13 mouse cellular contexts compared by ENCODE assay signal in the genomic region with DNA sequence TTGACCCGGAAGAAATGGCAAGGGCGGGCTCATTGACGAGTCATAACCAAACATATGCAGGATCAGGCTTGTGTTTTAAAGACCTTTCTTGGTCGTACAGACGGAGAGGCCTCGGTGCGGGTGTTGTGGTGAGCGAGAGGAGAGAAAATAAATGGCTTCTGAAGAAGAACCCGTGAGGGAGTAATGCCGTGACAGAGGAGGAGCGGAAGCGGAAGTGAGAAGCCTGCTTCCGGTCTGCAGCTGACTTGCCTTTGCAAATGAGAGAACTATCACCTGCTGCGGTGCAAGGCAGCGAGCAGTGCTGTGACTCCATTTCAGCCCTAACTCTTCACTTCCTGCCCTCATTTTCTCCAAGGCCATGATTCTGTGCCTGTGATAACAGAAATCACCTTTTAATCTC. TPM values are rescaled to one million over a fixed set of nuclear protein-coding genes. Genes with fewer than 3 reads are reported as not detected.
A peak's percentile ranks its signal among the peaks of the same experiment; 100 is the strongest.
DNase-seq lines count a peak whose midpoint lies in the region; ATAC-seq and TF ChIP-seq lines count a peak whose summit lies in the region.
"Had no signal": no experiment of that assay in that cellular context is flagged by ENCODE, and none has a peak within 500 bp of the region (broad histone marks: within the 10 kb centered on the region; RNA-seq: fewer than 3 reads in every experiment).

No protein-coding gene starts in this region.

- H3K27ac ChIP-seq in spleen, adult 2 months (ENCODE audit: insufficient read depth, low read length) = peak overlapping the region; percentile 86
- H3K27ac ChIP-seq: intestine, embryonic 15.5 days had no signal

- 44% methylated on average over 15 of the region's 15 CpGs for WGBS in spleen, adult 2 months

- H3K4me3 ChIP-seq in spleen, adult 2 months (ENCODE audit: extremely low read depth, insufficient read depth, insufficient read length) = peak overlapping the region; percentile 42; the same call in 1 of the 2 replicates
- H3K4me3 ChIP-seq: intestine, embryonic 15.5 days had no signal

- DNase-seq in spleen, adult 2 months (ENCODE audit: low read depth in 1 of 2, low spot score in 2 of 2) = peak; percentile 27 to 72
- DNase-seq in spleen, adult 18-20 months = no peak
- DNase-seq in thymus, postnatal 36 days = peak; percentile 55 to 77
- no peak for DNase-seq in urinary bladder, postnatal 25 days (ENCODE audit: low spot score)
- no peak for DNase-seq in urinary bladder, adult 2 months (ENCODE audit: low spot score)
- no peak for DNase-seq in embryo, embryonic 11 days
- DNase-seq: cerebellum, postnatal 36 days; heart, adult 18-20 months; heart, postnatal 4 days; right cerebral cortex, postnatal 25 days had no signal

- no peaks in the 10 kb centered on the region for H3K36me3 ChIP-seq in spleen, adult 2 months (ENCODE audit: control insufficient read depth, insufficient read depth, low read length)
- H3K36me3 ChIP-seq: intestine, embryonic 15.5 days had no signal

- TF ChIP-seq CTCF in spleen, adult 2 months (IDR thresholded peaks at IDR 0.05; ENCODE audit: extremely low read depth, insufficient read depth, insufficient read length, insufficient replicate concordance) = no peak

- 0 out of 2 replicates have a peak, but pooled peaks cover 2% of the 10 kb centered on the region for H3K27me3 ChIP-seq in spleen, adult 2 months (ENCODE audit: control insufficient read depth, insufficient read depth, low read length)
- H3K27me3 ChIP-seq: intestine, embryonic 15.5 days had no signal

- H3K4me1 ChIP-seq in spleen, adult 2 months (ENCODE audit: control insufficient read depth, insufficient read depth, insufficient read length) = peaks cover 31% of the 10 kb centered on the region
- H3K4me1 ChIP-seq: intestine, embryonic 15.5 days had no signal

- no peak for TF ChIP-seq POLR2A in spleen, adult 2 months (IDR thresholded peaks at IDR 0.05; ENCODE audit: low read depth, low read length)

- ATAC-seq in activated CD4-positive, CD25-positive, alpha-beta regulatory T cell, adult 4 months = peak; percentile 53
- peak; percentile 53 for ATAC-seq in monocyte, adult 5-6 weeks (replicated peaks; ENCODE audit: insufficient number of reproducible peaks, low FRiP score, low TSS enrichment, poor library complexity, severe bottlenecking)
- ATAC-seq: intestine, embryonic 15.5 days had no signal

RNA-seq across cellular contexts. Expression of a gene that starts 16.4 kb away (rescaled TPM):
- polyA plus RNA-seq in spleen, adult 2 months (2012; rRNA removed) = 6.4 and 9.4 TPM in 2 replicates
- polyA plus RNA-seq in activated CD4-positive, CD25-positive, alpha-beta regulatory T cell, adult 4 months (2017; shearing (Covaris generic)) = 10 to 100 TPM; 52.1 to 55.1 TPM
- 44.1 to 55.3 TPM (median 51.0 TPM) in 3 replicates for total RNA-seq in monocyte, adult 5-6 weeks (2017)
- polyA plus RNA-seq in urinary bladder, adult 2 months (2012; rRNA removed) = 8.8 and 11.0 TPM in 2 replicates

Comparison
In these comparisons a context has a peak if more than half of its experiments do, and no peak if none do; other contexts are left out.
1. DNase-seq: peak in spleen, adult 2 months (2 of 2) and thymus, postnatal 36 days (2 of 2); none in spleen, adult 18-20 months (0 of 2), urinary bladder, postnatal 25 days (single experiment), urinary bladder, adult 2 months (single experiment) and embryo, embryonic 11 days (single experiment).